Mouse (Mus musculus): ENCODE measurements around the gene Them5. TPM values are rescaled to one million over a fixed set of nuclear protein-coding genes. Genes with fewer than 3 reads are reported as not detected.

Gene Them5
- polyA plus RNA-seq, 1 experiment, result not detected

DNA sequence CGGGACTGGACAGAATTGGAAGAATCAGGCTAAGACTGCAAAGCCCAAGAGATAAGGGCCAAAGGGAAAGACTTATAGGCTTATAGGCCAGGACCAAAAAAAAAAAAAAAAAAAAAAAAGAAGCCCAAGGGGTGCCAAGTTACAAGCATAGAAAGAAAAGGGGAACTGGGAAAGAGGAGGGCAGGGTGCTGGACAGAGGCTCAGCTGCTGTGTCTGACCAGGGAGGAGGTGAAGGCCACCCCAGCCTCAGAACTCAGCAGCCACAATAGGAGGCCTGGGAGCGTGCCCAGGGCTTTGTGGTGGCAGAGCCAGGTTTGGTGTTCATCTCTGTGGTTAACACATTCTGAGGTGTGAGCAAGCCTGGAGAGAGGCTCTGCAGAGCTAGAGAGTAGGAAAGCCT is 33.2 kb downstream of the Them5 start:
- no peaks in the 10 kb centered on the region for H3K79me3 ChIP-seq (ENCODE audit: low read depth)
- no peak overlapping the region for H3K4me3 ChIP-seq (ENCODE audit: insufficient read depth, poor library complexity, severe bottlenecking)

DNA sequence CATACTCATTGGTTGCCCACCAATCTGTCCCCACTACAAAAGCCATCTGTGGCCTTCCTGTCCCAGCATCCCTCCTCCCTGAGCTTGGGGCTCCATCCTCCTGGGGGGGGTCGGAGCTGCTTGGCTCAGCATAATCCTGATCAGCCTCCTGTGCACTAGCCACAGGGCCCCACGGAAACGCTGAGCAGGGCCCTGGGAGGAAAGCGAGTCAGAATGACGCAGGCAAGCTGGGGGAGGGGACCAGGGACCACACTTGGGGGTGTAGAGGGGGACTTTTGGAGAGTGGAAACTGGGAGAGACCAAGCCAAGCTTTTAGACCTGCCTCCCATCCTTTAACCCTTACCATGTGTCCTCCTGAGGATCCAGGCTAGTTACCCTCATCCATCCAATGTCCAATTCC is 34.0 kb downstream of the Them5 start:
- Histone ChIP-seq H3K27me3 (ENCODE audit: control insufficient read depth, insufficient read depth, insufficient read length) (no peaks in the 10 kb centered on the region), H3ac (ENCODE audit: control insufficient read depth, insufficient read length, low read depth) (no peak overlapping the region), H3K79me3 (ENCODE audit: low read depth) (no peaks in the 10 kb centered on the region), H3K4me3 (ENCODE audit: insufficient read depth, poor library complexity, severe bottlenecking) (no peak overlapping the region), H3K79me2 (ENCODE audit: control insufficient read depth, insufficient read depth) (no peaks in the 10 kb centered on the region), H3K36me3 (ENCODE audit: control insufficient read depth, insufficient read depth) (no peaks in the 10 kb centered on the region)
- TF ChIP-seq FOSL1 (IDR thresholded peaks at IDR 0.05; ENCODE audit: insufficient read depth, low read length, poor library complexity, severe bottlenecking) (no peak), MYOD1 (IDR thresholded peaks at IDR 0.05; ENCODE audit: control insufficient read depth, insufficient read length, low read depth) (no peak), MYOG (IDR thresholded peaks at IDR 0.05; ENCODE audit: control insufficient read depth, extremely low read depth, insufficient read length) (no peak), CEBPB (IDR thresholded peaks at IDR 0.05; ENCODE audit: low read depth) (no peak), USF1 (IDR thresholded peaks at IDR 0.05; ENCODE audit: low read depth) (no peak)

More for the DNA sequence above, 33.2 kb downstream of the Them5 start:
- H3K36me3 ChIP-seq (ENCODE audit: control insufficient read depth, insufficient read depth), result no peaks in the 10 kb centered on the region
- no peak overlapping the region for H3ac ChIP-seq (ENCODE audit: control insufficient read depth, insufficient read length, low read depth)
- no peaks in the 10 kb centered on the region for H3K79me2 ChIP-seq (ENCODE audit: control insufficient read depth, insufficient read depth)
- no peak for TF ChIP-seq CEBPB (IDR thresholded peaks at IDR 0.05; ENCODE audit: low read depth)
- H3K27me3 ChIP-seq (ENCODE audit: control insufficient read depth, insufficient read depth, insufficient read length), result no peaks in the 10 kb centered on the region

DNA sequence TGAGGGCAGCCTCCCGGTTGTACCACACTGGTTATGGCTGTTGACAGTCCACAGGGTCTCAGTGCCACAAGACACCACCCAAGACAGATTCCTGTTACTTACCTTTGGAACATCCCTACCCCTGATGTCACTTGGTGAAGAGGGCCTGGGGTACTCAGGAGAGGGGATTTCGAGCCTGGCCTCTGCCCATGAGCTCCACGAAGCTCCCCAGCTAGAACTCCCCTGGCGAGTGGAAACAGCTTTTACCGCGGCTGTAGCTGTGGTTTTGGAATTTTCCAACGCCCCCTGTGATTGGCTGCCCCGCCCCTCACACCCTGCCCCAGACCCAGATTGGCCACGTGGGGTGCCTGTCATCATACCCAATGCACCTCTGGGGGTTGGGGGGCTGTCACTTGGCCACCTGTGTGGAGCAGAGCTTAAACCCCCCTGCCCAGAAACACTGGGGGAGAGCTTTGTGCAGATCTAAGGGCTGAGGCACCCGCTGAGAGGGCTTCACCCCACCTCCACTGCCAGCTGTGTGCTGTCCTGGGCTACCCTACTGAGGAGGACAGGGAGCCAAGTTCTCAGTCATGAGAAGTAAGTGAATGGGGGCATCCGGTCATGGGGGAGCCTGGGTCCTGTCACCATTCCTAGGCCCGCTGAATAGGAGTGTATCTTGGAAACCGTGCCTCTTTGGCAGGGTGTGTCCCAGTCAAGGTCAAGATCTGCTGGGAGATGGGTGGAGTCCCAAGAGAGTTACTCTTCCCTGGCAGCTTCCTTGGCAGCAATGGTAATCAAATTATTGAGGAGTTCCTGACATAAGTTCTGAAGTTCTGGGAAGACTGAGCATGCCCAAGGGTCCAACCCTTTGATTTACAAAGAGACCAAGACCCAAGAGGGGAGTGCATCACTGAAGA is 35.4 kb downstream of the Them5 start:
- Histone ChIP-seq H3K36me3 (ENCODE audit: control insufficient read depth, insufficient read depth) (no peaks in the 10 kb centered on the region), H3K4me3 (ENCODE audit: insufficient read depth, poor library complexity, severe bottlenecking) (no peak overlapping the region), H3K79me2 (ENCODE audit: control insufficient read depth, insufficient read depth) (no peaks in the 10 kb centered on the region), H3ac (ENCODE audit: control insufficient read depth, insufficient read length, low read depth) (no peak overlapping the region), H3K79me3 (ENCODE audit: low read depth) (no peaks in the 10 kb centered on the region), H3K27me3 (ENCODE audit: control insufficient read depth, insufficient read depth, insufficient read length) (no peaks in the 10 kb centered on the region)
- TF ChIP-seq USF1 (IDR thresholded peaks at IDR 0.05; ENCODE audit: low read depth), result no peak
- no peak for TF ChIP-seq CEBPB (IDR thresholded peaks at IDR 0.05; ENCODE audit: low read depth)
- TF ChIP-seq MAX (IDR thresholded peaks at IDR 0.05), result no peak
- TF ChIP-seq MYOG (IDR thresholded peaks at IDR 0.05; ENCODE audit: control insufficient read depth, extremely low read depth, insufficient read length), result no peak
- no peak for TF ChIP-seq MYOD1 (IDR thresholded peaks at IDR 0.05; ENCODE audit: control insufficient read depth, insufficient read length, low read depth)
- no peak for TF ChIP-seq FOSL1 (IDR thresholded peaks at IDR 0.05; ENCODE audit: insufficient read depth, low read length, poor library complexity, severe bottlenecking)
- TF ChIP-seq CTCF (IDR thresholded peaks at IDR 0.05; ENCODE audit: control insufficient read depth, insufficient read depth, insufficient read length), result no peak

DNA sequence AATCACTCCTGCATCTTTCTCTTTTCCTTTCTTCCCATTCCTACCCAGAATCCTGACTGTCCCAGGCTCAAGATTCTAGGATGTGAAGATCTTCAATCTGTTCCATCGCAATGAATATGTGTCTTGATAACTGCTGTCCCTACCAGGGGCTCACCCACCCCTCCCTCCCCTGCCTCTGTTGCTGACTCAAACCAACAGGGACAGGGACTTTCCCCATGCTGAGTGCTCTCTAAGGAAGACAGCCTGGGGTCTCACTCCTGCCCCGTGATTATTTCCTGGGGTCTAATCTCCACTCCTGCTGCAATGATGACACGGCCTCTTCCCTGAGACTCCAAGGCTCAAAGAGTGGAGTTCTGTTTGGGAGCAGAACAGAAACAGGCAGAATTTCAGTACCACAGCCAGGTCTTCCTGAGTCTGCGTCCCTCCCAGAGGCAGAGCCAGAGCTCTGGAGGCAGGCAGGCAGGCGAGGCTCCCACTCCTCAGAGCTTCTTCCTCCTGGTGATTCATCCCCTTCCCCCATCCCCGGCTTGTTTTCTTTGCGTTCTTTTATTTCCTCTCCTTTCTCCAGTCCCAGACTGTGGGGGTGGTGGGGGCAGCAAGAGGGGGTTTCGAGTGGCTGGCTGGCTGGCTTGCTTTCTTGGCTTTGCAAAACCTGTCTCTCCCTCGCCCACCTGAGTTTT is 38.1 kb downstream of the Them5 start:
- Histone ChIP-seq H3K79me2 (ENCODE audit: control insufficient read depth, insufficient read depth) (no peaks in the 10 kb centered on the region), H3ac (ENCODE audit: control insufficient read depth, insufficient read length, low read depth) (peak overlapping the region; percentile 15), H3K79me3 (ENCODE audit: low read depth) (no peaks in the 10 kb centered on the region), H3K4me3 (ENCODE audit: insufficient read depth, poor library complexity, severe bottlenecking) (no peak overlapping the region), H3K36me3 (ENCODE audit: control insufficient read depth, insufficient read depth) (no peaks in the 10 kb centered on the region), H3K27me3 (ENCODE audit: control insufficient read depth, insufficient read depth, insufficient read length) (no peaks in the 10 kb centered on the region)
- no peak for TF ChIP-seq CEBPB (IDR thresholded peaks at IDR 0.05; ENCODE audit: low read depth)
- no peak for TF ChIP-seq MYOD1 (IDR thresholded peaks at IDR 0.05; ENCODE audit: control insufficient read depth, insufficient read length, low read depth)
- TF ChIP-seq FOSL1 (IDR thresholded peaks at IDR 0.05; ENCODE audit: insufficient read depth, low read length, poor library complexity, severe bottlenecking), result no peak
- no peak for TF ChIP-seq MAX (IDR thresholded peaks at IDR 0.05)
- no peak for TF ChIP-seq CTCF (IDR thresholded peaks at IDR 0.05; ENCODE audit: control insufficient read depth, insufficient read depth, insufficient read length)
- no peak for TF ChIP-seq MYOG (IDR thresholded peaks at IDR 0.05; ENCODE audit: control insufficient read depth, extremely low read depth, insufficient read length)
- no peak for TF ChIP-seq USF1 (IDR thresholded peaks at IDR 0.05; ENCODE audit: low read depth)

DNA sequence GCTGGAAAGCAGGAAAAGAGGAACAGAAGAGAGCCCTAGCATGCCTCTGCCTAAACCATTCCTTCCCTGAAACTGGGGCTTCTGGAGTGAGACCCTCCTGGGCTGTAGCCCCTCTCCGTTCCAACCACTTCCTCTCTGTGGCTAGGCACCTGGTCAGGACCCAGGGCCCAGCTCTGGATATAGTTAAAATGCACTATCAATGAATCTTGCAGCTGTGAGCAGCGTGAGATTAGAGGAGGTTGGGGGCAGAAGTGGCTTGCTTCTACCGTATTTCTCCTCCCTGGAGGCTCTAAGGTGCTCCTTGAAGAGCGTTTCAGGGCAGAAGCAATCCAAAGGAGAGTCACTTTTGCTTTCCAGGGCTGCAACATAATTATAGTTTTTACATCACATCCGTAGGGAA is 40.4 kb downstream of the Them5 start:
- TF ChIP-seq MAX (IDR thresholded peaks at IDR 0.05) (no peak), FOSL1 (IDR thresholded peaks at IDR 0.05; ENCODE audit: insufficient read depth, low read length, poor library complexity, severe bottlenecking) (no peak), MYOD1 (IDR thresholded peaks at IDR 0.05; ENCODE audit: control insufficient read depth, insufficient read length, low read depth) (no peak), CEBPB (IDR thresholded peaks at IDR 0.05; ENCODE audit: low read depth) (no peak), CTCF (IDR thresholded peaks at IDR 0.05; ENCODE audit: control insufficient read depth, insufficient read depth, insufficient read length) (no peak), USF1 (IDR thresholded peaks at IDR 0.05; ENCODE audit: low read depth) (no peak)
- Histone ChIP-seq H3ac (ENCODE audit: control insufficient read depth, insufficient read length, low read depth) (no peak overlapping the region), H3K36me3 (ENCODE audit: control insufficient read depth, insufficient read depth) (no peaks in the 10 kb centered on the region), H3K79me3 (ENCODE audit: low read depth) (no peaks in the 10 kb centered on the region), H3K4me3 (ENCODE audit: insufficient read depth, poor library complexity, severe bottlenecking) (no peak overlapping the region), H3K79me2 (ENCODE audit: control insufficient read depth, insufficient read depth) (no peaks in the 10 kb centered on the region), H3K27me3 (ENCODE audit: control insufficient read depth, insufficient read depth, insufficient read length) (peaks cover 5% of the 10 kb centered on the region)

Data from C2C12 (cell line).